Mouse (Mus musculus): ENCODE data around the gene Alg14. TPM values are rescaled to one million over a fixed set of nuclear protein-coding genes. Genes with fewer than 3 reads are reported as not detected.

The Alg14 gene
- 10 to 100 TPM; 27.6 to 31.0 TPM for total RNA-seq (2021)
- long read RNA-seq, experiment 1, transcript Alg14-201 (4 exons, 2,037 nt), result major isoform, 14 of 20 reads
- long read RNA-seq, experiment 1, partial matches to known transcripts, result 0 of 20 reads
- long read RNA-seq, experiment 1, other reads (novel, unspliced or antisense), result 6 of 20 reads
- long read RNA-seq, experiment 2, transcript Alg14-201 (4 exons, 2,037 nt), result major isoform, 11 of 20 reads
- long read RNA-seq, experiment 2, partial matches to known transcripts, result 0 of 20 reads
- long read RNA-seq, experiment 2, other reads (novel, unspliced or antisense), result 6 of 20 reads

DNA sequence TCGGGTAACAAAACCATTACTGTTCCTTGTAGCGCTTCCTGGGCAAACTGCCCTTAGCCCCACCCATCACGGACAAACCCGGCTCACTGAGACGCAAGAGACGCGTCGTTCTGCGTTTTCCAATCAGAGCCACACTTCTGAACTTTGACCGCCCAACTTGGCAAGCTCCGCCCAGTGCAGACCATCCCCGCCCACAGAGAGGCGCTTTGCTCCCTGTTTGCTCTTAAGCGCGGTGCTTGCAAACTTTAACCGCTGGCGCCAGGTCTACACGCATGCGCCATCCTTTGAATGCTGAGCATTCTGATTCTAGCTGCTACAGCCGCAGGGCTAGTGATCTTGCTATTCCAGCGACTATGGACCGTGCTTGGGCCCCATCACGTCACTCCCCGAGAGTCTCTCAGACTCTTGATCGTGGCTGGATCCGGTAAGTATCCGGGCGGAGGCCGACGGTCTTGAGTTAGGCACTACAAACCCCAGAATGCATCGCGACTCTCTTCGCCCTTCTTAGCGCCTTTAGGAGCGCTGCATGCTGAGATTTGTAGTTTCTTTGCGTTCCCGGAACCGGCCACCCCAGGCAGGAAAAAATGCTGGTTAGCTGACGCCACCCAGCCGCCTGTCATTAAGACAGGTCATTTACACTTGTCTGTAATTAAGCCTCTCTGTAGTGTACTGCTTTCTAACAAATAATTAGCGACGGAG lies at the start of gene Alg14:
TSS of gene Alg14 (plus strand) at position 214 of the 699 bp plus-strand sequence.
- DNase-seq (ENCODE audit: low spot score in 2 of 2), result peak; percentile 71 to 90

DNA sequence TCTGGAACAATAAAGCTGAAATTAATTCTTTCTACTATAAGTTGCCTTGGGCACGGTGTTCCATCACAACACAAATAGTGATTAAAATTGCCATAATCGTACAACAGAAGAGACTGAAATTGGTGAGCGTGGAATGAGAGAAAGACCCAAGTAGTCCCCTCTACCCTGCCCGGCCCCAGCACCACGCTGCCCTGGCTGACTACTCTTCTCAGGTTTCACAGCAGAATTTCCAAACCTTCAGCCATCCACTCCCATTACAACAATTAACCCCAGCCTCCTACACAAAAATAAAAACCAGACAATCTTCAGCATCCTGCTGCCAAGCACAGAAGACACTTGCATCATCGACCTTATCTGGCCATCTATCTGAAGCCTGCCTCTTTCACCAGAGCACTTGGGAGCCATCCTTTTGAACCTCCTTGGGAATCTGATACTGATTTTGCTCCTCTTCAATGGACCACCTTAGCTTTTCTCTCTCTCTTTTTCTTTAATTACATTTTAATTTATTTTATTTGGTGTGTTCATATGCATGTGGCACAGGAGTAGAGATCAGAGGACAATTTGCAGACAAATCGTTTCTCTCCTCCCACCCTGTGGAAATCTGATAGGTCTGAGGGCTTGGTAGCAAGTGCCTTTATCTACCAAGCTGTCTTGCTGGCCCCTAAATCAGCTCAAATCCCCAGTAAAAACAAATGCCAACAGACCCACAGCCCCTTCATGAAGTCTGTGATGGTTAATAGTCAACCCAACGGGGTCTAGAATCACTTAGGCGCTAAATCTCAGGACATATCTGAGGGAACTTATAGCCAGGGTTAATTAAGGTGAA lies 49.2 kb upstream of the Alg14 start:
- DNase-seq (ENCODE audit: low spot score in 2 of 2), result no peak

DNA sequence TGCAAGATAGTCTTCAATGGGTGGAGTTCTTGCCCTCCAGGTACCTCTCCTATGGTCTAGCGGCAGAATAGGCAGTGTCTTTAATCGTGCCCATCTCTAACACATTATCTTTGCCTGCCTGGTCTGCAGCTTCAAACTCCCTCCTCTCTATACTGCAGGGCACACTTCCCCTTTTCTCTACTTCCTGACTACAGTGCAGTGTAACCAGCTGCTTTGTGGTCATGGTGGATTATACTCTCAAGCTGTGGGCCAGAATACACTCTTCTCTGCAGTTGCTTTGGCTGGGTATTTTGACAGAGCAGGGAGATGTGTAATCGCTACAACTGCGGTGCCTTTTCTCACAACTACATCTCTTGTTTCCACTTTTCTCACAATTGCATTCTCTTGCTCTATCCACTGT lies 48.6 kb upstream of the Alg14 start:
- no peak for DNase-seq (ENCODE audit: low spot score in 2 of 2)

GRCm38 (mm10) chr3:121250048-121250447 lies 41.5 kb upstream of the Alg14 start:
- no peak for DNase-seq (ENCODE audit: low spot score in 2 of 2)

GRCm38 (mm10) chr3:121250576-121251433 lies 40.8 kb upstream of the Alg14 start:
- DNase-seq (ENCODE audit: low spot score in 2 of 2), result no peak

- no peak for DNase-seq (ENCODE audit: low spot score in 2 of 2)
These were observed 36.1 kb upstream of the Alg14 start for GRCm38 (mm10) chr3:121255501-121255900.

- DNase-seq (ENCODE audit: low spot score in 2 of 2), result no peak
These were observed 35.4 kb upstream of the Alg14 start for GRCm38 (mm10) chr3:121256131-121256530.

DNA sequence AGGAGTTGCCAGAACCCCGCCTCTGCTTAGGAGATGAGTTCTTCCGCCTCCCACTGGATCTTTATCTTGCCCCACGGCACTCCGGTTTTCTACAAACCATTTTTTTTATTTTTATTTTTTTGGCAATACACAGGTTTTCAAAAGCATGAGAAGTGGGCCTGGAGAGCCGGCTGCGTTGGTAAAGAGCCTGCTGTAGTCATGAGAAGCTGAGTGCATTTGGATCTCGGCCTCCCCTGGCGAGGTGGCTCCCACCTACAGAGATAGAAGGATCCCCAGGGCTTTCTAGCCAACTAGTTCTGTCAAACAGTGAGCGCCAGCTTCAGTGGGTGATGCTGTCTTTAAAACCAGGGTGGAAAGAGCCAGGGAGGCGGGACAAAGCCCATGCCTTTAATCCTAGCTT lies 34.2 kb upstream of the Alg14 start:
- no peak for DNase-seq (ENCODE audit: low spot score in 2 of 2)

DNA sequence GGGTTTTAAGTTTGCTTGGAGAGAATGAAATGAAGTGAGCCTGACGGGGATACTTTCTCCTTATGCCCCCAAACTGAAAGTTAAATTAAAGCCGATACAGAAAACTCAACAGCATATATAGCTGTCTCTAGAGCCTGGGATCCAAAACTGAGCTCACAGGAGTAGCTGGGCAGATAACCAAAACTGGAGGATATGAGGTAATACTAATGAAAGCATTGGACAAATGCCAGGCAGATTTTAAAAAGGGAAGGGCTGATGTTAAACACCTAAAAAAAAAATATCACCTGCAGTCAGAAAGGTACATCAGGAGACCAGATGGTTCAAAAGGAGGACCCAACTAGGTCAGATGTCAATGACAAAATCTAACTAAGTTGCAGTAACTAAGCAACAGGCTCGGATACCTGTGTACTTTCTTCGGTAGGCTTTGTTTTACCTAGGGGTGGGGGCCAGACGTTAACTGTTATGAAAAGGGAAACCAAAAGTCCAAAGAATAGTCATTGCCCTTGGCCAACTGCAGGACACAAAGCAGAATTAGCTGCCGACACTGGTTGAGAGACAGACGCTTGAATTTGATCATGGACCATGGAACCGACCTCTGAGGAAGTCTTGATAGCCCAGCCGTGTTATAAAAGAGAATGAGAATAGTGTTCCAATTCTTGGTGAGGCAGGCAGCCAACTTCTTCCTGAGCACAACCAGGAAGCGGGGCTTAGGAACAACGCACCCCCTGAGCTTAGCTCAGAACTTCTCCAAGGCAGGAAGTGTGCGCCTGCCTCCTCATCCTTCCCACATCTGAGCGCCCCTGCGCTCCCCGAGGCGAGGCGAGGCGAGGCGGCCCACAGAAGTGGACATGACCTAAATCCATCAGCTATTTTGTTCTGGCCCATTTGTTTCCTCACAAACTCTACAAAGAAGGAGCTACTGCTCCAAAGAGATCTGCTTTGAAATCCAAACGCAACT lies 32.8 kb upstream of the Alg14 start:
- no peak for DNase-seq (ENCODE audit: low spot score in 2 of 2)

DNA sequence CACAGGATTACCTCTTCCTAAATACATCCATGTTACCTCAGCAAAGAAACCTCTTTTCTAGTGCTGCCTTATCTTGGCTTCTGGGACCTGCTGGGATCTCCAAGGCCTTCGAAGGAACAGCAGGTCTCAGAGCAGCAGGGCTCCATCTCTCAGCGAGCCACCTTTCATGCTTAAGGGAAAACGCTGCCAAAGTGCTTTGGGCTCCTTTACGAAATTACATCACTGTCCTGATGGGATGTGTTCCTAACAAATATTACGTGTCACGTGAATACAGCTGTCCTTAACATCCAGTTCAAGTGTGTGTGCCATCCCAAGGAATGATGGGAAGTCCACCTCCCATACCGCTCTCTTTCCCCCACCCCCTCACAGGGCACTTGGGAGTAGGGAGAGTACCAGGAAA lies 31.5 kb upstream of the Alg14 start:
- DNase-seq (ENCODE audit: low spot score in 2 of 2), result no peak

DNA sequence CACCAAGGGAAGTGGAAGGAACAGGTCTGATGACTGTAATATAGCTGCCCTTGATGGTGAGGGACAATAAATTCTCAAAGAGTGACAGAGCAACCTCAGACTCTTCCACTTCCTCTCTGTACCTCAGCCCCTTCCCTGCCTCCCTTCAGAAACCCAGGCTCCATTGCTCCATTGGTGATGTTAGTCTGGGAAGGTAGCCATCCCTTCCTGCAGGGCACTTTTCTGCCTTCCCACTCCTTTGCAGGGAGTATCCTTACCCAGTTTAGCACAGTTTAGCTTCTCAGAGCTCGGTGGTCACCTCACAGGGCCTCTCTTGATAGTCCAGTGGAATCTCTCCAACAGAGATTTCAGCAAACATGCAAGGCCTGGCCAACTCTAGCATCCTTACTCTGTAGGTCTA lies 30.7 kb upstream of the Alg14 start:
- DNase-seq (ENCODE audit: low spot score in 2 of 2), result no peak

- DNase-seq (ENCODE audit: low spot score in 2 of 2), result no peak
These were observed 30.3 kb upstream of the Alg14 start for GRCm38 (mm10) chr3:121261251-121261650.

GRCm38 (mm10) chr3:121261939-121262520 lies 29.5 kb upstream of the Alg14 start:
- DNase-seq (ENCODE audit: low spot score in 2 of 2), result no peak

- DNase-seq (ENCODE audit: low spot score in 2 of 2), result peak in 1 of 2 experiments; percentile 18
These were observed 28.9 kb upstream of the Alg14 start for GRCm38 (mm10) chr3:121262521-121263204.

DNA sequence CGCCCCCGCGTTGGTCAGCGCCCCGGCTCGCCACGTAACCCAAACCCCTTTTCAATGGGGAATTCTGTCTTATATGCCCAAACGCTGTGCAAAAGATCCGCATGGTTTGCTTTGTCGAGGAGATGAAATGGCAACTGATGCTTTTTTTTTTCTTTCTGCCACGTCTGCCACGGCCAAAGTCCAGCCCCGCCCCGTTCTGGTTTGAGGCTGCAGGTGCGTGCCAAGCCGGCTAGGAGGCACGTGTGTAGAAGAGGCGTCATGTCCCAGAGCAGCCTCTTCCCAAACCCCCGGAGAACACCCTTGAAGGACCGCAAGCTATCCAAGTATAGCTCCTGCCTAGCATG lies 28.4 kb upstream of the Alg14 start:
- no peak for DNase-seq (ENCODE audit: low spot score in 2 of 2)

- no peak for DNase-seq (ENCODE audit: low spot score in 2 of 2)
These were observed 27.3 kb upstream of the Alg14 start for GRCm38 (mm10) chr3:121264242-121264641.

DNA sequence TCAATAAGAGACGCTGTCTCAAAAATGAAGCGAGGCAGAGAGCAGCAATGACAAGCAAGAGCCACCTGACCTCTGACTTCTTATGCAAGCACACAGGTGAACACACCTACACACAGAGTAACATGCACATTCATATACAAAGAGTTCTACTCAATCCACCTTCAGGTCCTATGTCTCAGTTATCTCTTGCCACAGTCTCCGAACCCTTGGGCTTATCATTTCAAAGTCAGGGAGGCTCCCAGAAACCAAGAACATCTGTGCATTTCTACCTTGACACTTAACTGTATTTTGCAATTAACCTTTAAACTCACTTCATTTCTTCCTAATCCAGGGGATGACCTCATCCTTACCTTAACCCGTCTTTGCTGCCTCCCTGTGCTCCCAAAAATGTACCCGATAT lies 24.3 kb upstream of the Alg14 start:
- DNase-seq (ENCODE audit: low spot score in 2 of 2), result no peak

DNA sequence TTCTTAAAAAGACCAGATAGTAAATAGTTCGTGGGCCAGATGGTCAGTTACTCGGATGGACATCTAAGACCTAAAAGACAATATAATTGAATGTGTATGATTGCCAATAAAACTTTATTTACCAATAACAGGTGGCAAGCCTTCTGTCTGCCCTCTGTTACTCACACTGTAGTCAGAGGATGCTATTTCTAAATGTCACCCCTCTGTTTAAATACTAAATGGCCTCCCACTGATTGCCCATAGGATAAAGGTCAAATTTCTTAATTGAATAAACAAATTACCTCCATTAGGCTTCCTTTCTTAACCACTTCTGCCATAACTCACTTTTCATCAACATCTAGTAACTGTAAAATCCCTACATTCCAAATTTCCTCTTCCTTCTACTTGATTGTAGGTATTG lies 19.0 kb upstream of the Alg14 start:
- DNase-seq (ENCODE audit: low spot score in 2 of 2), result no peak

- no peak for DNase-seq (ENCODE audit: low spot score in 2 of 2)
These were observed 17.6 kb upstream of the Alg14 start for GRCm38 (mm10) chr3:121274010-121274409.

Measured in adrenal gland, postnatal 4 days (tissue).